Mouse (Mus musculus): Measurements from ENCODE around the gene Gnpnat1.

DNA sequence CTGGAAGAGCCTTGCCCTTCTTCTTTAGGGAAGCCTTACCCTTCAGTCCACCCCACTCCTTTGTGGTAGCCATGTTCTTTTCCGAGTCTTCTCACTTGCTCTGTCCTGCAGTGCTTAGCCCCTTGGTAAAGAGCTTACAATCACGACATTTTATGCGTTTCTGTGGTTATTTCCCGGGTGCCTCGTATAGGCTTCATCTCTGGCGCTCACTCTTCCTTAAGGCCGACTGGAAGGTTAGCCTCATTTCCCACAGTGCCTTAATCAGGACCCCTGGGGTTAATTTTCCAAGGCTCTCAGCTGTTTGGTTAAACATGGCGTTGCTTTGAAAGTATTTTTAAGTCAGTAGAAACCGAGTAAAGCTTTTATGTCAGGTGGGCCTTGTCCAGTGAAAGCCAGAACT lies 34.7 kb upstream of the Gnpnat1 start:
- TF ChIP-seq CTCF (conservative IDR thresholded peaks at IDR 0.05; ENCODE audit: low read length) (no peak), POU5F1 (IDR thresholded peaks at IDR 0.05; ENCODE audit: borderline replicate concordance, low read length) (no peak)
